In genomic region chr3:31097976-31098375, GRCm38 (mm10) we compare ENCODE assay signal across 8 mouse cellular contexts. TPM values are rescaled to one million over a fixed set of nuclear protein-coding genes. Genes with fewer than 3 reads are reported as not detected.
DNase-seq lines count a peak whose midpoint lies in the region; ATAC-seq and TF ChIP-seq lines count a peak whose summit lies in the region.

No protein-coding gene starts in this region.

- peak overlapping the region; percentile 43 for H3K4me2 ChIP-seq in lung, postnatal 0 days (replicated peaks; ENCODE audit: low read depth, low read length)
- peak overlapping the region; percentile 40 for H3K4me2 ChIP-seq in intestine, postnatal 0 days (replicated peaks; ENCODE audit: low read depth)
- H3K4me2 ChIP-seq in stomach, embryonic 16.5 days (ENCODE audit: low read depth, low read length): peak overlapping the region; percentile 20; the same call in 1 of the 2 replicates

- no peaks in the 10 kb centered on the region for H3K27me3 ChIP-seq in lung, postnatal 0 days (replicated peaks; ENCODE audit: insufficient read depth, low read length)
- no peaks in the 10 kb centered on the region for H3K27me3 ChIP-seq in intestine, postnatal 0 days (replicated peaks; ENCODE audit: control insufficient read depth, insufficient read depth, low read length)
- no peaks in the 10 kb centered on the region for H3K27me3 ChIP-seq in stomach, embryonic 16.5 days (ENCODE audit: control insufficient read depth, insufficient read depth, low read length)

- H3K9ac ChIP-seq in lung, postnatal 0 days (replicated peaks; ENCODE audit: low read depth): no peak overlapping the region
- no peak overlapping the region for H3K9ac ChIP-seq in intestine, postnatal 0 days (ENCODE audit: low read depth, low read length)
- 0 out of 2 replicates have a peak overlapping the region, but pooled peaks have one; percentile 12 for H3K9ac ChIP-seq in stomach, embryonic 16.5 days (ENCODE audit: low read length)

- no peak for TF ChIP-seq EP300 in lung, postnatal 0 days (IDR thresholded peaks at IDR 0.05)

- TF ChIP-seq POLR2A in lung, adult 2 months (IDR thresholded peaks at IDR 0.05; ENCODE audit: borderline replicate concordance, extremely low read depth, low read depth, low read length): no peak

- peak; percentile 18 for DNase-seq in embryo, embryonic 10.5 days (ENCODE audit: low spot score)
- no peak for DNase-seq in embryo, embryonic 9.5 days (ENCODE audit: extremely low spot score)
- DNase-seq in lung, postnatal 0 days (ENCODE audit: low spot score): peak; percentile 43
- no peak for DNase-seq in lung, adult 2 months
- no peak for DNase-seq in spleen, adult 12 weeks (ENCODE audit: low spot score)
- DNase-seq in frontal cortex, adult 2 months (ENCODE audit: extremely low spot score in 1 of 2, low spot score in 1 of 2): no peak

- peak overlapping the region; percentile 57; the same call in 1 of the 2 replicates for H3K27ac ChIP-seq in lung, postnatal 0 days (ENCODE audit: low read length)
- H3K27ac ChIP-seq in intestine, postnatal 0 days (ENCODE audit: low read depth, low read length): no peak overlapping the region
- H3K27ac ChIP-seq in stomach, embryonic 16.5 days (ENCODE audit: low read length): no peak overlapping the region

- no peaks in the 10 kb centered on the region for H3K36me3 ChIP-seq in lung, postnatal 0 days (ENCODE audit: insufficient read depth, low read length)
- H3K36me3 ChIP-seq in intestine, postnatal 0 days (ENCODE audit: control insufficient read depth, insufficient read depth): peaks cover 7% of the 10 kb centered on the region; the same call in 1 of the 2 replicates
- no peaks in the 10 kb centered on the region for H3K36me3 ChIP-seq in stomach, embryonic 16.5 days (ENCODE audit: control insufficient read depth, insufficient read depth, low read length)

- peaks cover 13% of the 10 kb centered on the region; the same call in 1 of the 2 replicates for H3K4me1 ChIP-seq in lung, postnatal 0 days (ENCODE audit: insufficient read depth, low read depth, low read length)
- H3K4me1 ChIP-seq in lung, adult 2 months (ENCODE audit: control insufficient read depth, insufficient read depth, low read length): peaks cover 12% of the 10 kb centered on the region
- H3K4me1 ChIP-seq in intestine, postnatal 0 days (replicated peaks; ENCODE audit: control insufficient read depth, insufficient read depth, low read length): peaks cover 23% of the 10 kb centered on the region
- H3K4me1 ChIP-seq in stomach, embryonic 16.5 days (ENCODE audit: control insufficient read depth, insufficient read depth, low read length): peaks cover 15% of the 10 kb centered on the region

- H3K4me3 ChIP-seq in lung, postnatal 0 days (ENCODE audit: low read depth, low read length): no peak overlapping the region; the same call in 1 of the 2 replicates
- no peak overlapping the region for H3K4me3 ChIP-seq in lung, adult 2 months (replicated peaks; ENCODE audit: extremely low read depth, low read depth, low read length)
- no peak overlapping the region for H3K4me3 ChIP-seq in intestine, postnatal 0 days (ENCODE audit: low read depth, low read length)
- H3K4me3 ChIP-seq in stomach, embryonic 16.5 days (replicated peaks; ENCODE audit: low read length): no peak overlapping the region

- 43% methylated on average over 11 of the region's 11 CpGs for WGBS in lung, postnatal 0 days
- WGBS in lung, adult 2 months: 53% methylated on average over 11 of the region's 11 CpGs
- 71% methylated on average over 11 of the region's 11 CpGs for WGBS in intestine, postnatal 0 days
- 66% methylated on average over 11 of the region's 11 CpGs for WGBS in stomach, embryonic 16.5 days

- TF ChIP-seq CTCF in lung, postnatal 0 days (IDR thresholded peaks at IDR 0.05): no peak
- TF ChIP-seq CTCF in lung, adult 2 months (IDR thresholded peaks at IDR 0.05; ENCODE audit: insufficient read depth, low read length): no peak
- no peak for TF ChIP-seq CTCF in intestine, postnatal 0 days (IDR thresholded peaks at IDR 0.05; ENCODE audit: low read depth)

- H3K9me3 ChIP-seq in lung, postnatal 0 days (ENCODE audit: low read length): no peaks in the 10 kb centered on the region
- H3K9me3 ChIP-seq in intestine, postnatal 0 days (ENCODE audit: control insufficient read depth): no peaks in the 10 kb centered on the region
- no peaks in the 10 kb centered on the region for H3K9me3 ChIP-seq in stomach, embryonic 16.5 days (replicated peaks; ENCODE audit: control insufficient read depth, low read length)

- ATAC-seq in lung, postnatal 0 days: no peak
- no peak for ATAC-seq in intestine, postnatal 0 days
- no peak for ATAC-seq in stomach, embryonic 16.5 days (ENCODE audit: insufficient read depth, low FRiP score)

RNA-seq across cellular contexts. Expression of gene Skil, which starts 3.1 kb away (rescaled TPM):
- 24.8 and 29.6 TPM in 2 replicates for polyA plus RNA-seq in lung, postnatal 0 days (2015; fragmentation: Nextera tagmentation; extraction: Ambion mirVana)
- 6.9 and 11.1 TPM in 2 replicates for polyA plus RNA-seq in lung, adult 2 months (2012; rRNA removed)
- 19.1 and 22.1 TPM in 2 replicates for polyA plus RNA-seq in intestine, postnatal 0 days (2015; fragmentation: Nextera tagmentation; extraction: Ambion mirVana)
- 20.8 and 21.3 TPM in 2 replicates for polyA plus RNA-seq in stomach, embryonic 16.5 days (2015; fragmentation: Nextera tagmentation; extraction: Ambion mirVana)
- 19.8 and 20.0 TPM in 2 replicates for polyA plus RNA-seq in frontal cortex, adult 2 months (2012; rRNA removed)

RNA-seq across cellular contexts. Expression of gene Cldn11, which starts 51.7 kb away (rescaled TPM):
- 1.3 and 2.2 TPM in 2 replicates for polyA plus RNA-seq in lung, postnatal 0 days (2015; fragmentation: Nextera tagmentation; extraction: Ambion mirVana)
- 0.80 and 1.3 TPM in 2 replicates for polyA plus RNA-seq in lung, adult 2 months (2012; rRNA removed)
- 0.92 and 1.1 TPM in 2 replicates for polyA plus RNA-seq in intestine, postnatal 0 days (2015; fragmentation: Nextera tagmentation; extraction: Ambion mirVana)
- 3.3 and 4.2 TPM in 2 replicates for polyA plus RNA-seq in stomach, embryonic 16.5 days (2015; fragmentation: Nextera tagmentation; extraction: Ambion mirVana)
- 135 and 164 TPM in 2 replicates for polyA plus RNA-seq in frontal cortex, adult 2 months (2012; rRNA removed)

Comparison
In these comparisons a context has a peak if more than half of its experiments do, and no peak if none do; other contexts are left out.
1. DNase-seq: peak in embryo, embryonic 10.5 days (single experiment) and lung, postnatal 0 days (single experiment); none in embryo, embryonic 9.5 days (single experiment), lung, adult 2 months (single experiment), spleen, adult 12 weeks (single experiment) and frontal cortex, adult 2 months (0 of 2).
2. RNA of gene Cldn11, which starts 51.7 kb away (polyA plus RNA-seq): 135 to 164 TPM in frontal cortex, adult 2 months; 3.3 to 4.2 TPM in stomach, embryonic 16.5 days, 1.3 to 2.2 TPM in lung, postnatal 0 days, 0.80 to 1.3 TPM in lung, adult 2 months and 0.92 to 1.1 TPM in intestine, postnatal 0 days; every median in the first group is over 10 times any median in the second.
3. Peak in every context shown above with its lines, with median percentiles within 50 percentile points of each other: H3K4me2 ChIP-seq.